Mouse (Mus musculus) G1E (cell line): ENCODE data around the gene Srrm3.

ENCODE experiments used
- CTCF ChIP-seq: IDR thresholded peaks from 2 replicates; pipeline ENCODE4 v1.5.1; 2012; ENCODE audit warnings: low read depth, low read length, inconsistent platforms, mixed read lengths
- GATA1 ChIP-seq: IDR thresholded peaks from 2 replicates; pipeline ENCODE4 v1.6.1; 2012; ENCODE audit warnings: borderline replicate concordance, low read length, inconsistent platforms, mixed read lengths
- GATA2 ChIP-seq: IDR thresholded peaks from 2 replicates; pipeline ENCODE4 v1.6.1; 2012; ENCODE audit warnings: low read depth, low read length, inconsistent platforms, borderline replicate concordance
- POLR2AphosphoS5 ChIP-seq: IDR thresholded peaks from 2 replicates; pipeline ENCODE4 v1.6.1; 2012; ENCODE audit warnings: low read depth, low read length, inconsistent platforms; ENCODE audit not compliant: insufficient replicate concordance
- TAL1 ChIP-seq: conservative IDR thresholded peaks from 2 replicates; pipeline ENCODE4 v1.6.1; 2012; ENCODE audit warnings: low read depth, low read length, inconsistent platforms, mixed read lengths

DNA sequence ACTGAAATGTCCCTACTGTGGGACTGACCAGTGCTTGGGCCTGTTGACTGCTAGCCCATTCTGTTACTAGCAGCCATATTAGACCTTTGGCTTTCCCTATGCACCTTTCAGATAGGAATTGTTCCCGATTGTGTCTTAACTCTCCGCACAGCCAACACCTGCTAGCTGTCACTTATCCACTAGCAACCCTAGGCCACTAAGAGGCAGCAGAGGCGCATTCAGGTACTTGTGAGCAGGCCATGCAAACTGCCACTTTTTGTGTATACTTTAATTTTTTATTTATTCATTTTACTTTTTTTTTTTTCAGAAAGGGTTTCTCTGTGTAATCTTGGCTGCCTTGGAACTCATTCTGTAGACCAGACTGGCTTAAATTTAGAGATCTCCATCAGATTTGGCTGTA is 94.0 kb downstream of the Srrm3 start:
- TF ChIP-seq CTCF = no peak
- TF ChIP-seq TAL1 = no peak
- no peak for TF ChIP-seq GATA2
- no peak for TF ChIP-seq POLR2AphosphoS5
- TF ChIP-seq GATA1 = no peak
